Mouse (Mus musculus): ENCODE results near the gene Dmd.

Dmd gene

DNA sequence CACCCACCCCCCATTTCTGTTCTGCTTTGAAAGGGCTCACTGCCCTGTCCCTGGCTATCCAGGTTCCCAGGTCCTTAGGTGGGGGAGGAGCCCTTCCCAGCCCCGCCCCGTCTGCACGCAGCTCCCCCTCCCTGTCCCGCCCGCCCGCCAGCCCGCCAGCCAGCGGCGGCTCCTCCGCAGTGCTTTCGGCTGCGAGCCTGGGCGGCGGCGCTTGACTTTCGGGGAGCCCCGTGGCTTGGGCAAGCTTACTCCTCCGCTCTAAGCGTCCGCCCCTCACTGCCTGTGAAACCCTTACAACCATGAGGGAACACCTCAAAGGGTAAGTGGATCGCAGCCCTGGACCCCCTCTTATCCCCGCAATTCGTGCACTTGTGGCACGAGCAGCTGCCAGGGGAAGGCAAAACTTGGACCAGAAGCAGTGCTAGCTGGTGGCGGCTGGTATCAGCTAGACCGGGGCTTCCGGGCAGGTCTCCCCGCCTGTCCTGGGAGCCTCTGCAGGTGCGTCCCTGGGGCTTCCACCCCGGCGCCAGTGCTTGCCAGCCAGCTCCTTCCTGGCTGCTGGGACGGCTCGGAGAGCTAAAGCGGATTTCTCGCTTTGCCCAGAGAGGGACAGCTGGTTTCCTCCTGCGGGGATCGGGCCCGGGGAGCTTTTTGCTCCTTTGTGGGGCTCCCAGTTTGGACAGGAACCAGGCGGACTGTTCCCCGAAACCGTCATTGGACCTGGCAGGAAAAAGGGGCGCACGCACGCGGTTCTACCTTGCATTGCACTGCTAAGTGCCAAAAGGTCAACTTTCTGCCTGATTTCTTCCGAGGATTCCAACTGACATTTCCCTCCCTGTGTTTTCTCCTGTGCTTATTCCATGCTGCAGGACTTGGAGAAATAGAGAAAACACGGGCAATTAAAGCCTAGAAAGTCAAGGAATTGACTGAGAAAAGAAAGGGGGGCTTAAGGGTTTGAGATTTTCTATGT, 2099.8 kb downstream of the Dmd start:
- peak in 1 of 2 experiments; percentile 24 for DNase-seq (ENCODE audit: low spot score in 2 of 2)

DNA sequence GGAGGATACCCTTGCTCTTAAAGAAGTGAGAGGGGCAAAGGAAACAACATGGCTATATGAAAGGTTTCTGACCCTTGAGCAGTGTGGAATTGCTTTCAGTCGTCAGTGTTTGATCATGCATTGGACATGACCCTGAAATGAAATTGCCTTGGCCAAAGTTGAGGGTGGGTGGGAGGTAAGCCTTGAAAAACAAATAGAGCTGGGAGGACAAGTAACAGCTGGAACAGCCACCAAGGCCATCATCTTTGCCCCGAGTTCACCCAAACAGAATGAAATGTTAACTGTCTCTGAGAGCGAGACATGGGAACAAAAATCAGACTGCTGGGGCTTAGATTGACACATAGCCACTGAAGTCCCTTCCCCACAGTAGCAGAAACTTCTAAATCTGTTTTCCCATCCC, 2100.9 kb downstream of the Dmd start:
- DNase-seq (ENCODE audit: low spot score in 2 of 2), result no peak

DNA sequence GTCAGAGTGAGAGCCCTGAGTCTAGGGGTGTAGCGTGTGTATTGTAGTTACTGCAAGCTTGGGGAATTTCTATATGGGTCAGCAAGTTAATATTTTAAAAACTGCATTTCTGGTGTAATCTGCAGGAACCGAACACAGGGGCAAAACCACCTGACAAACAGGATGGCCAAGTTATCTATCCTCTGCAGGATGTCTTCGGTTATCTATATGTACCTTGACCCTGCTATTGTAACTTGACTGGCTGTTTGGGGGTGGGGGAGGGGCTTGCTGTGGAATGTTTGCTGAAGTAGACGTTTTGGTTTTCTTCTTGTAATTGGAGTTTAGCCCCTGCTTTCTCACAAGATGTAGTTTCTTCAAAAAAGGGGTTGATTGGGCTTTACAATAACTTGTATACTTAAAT, 2124.9 kb downstream of the Dmd start:
- no peak for DNase-seq (ENCODE audit: low spot score in 2 of 2)

GRCm38 (mm10) chrX:85076845-85077244, 2128.2 kb downstream of the Dmd start:
- no peak for DNase-seq (ENCODE audit: low spot score in 2 of 2)

GRCm38 (mm10) chrX:85077605-85078004, 2128.9 kb downstream of the Dmd start:
- no peak for DNase-seq (ENCODE audit: low spot score in 2 of 2)

GRCm38 (mm10) chrX:85079174-85079573, 2130.5 kb downstream of the Dmd start:
- no peak for DNase-seq (ENCODE audit: low spot score in 2 of 2)

GRCm38 (mm10) chrX:85084237-85085153, 2135.8 kb downstream of the Dmd start:
- peak in 1 of 2 experiments; percentile 10 for DNase-seq (ENCODE audit: low spot score in 2 of 2)

- no peak for DNase-seq (ENCODE audit: low spot score in 2 of 2)
Observed at GRCm38 (mm10) chrX:85089506-85089905, 2140.8 kb downstream of the Dmd start.

- no peak for DNase-seq (ENCODE audit: low spot score in 2 of 2)
Observed at GRCm38 (mm10) chrX:85093354-85093753, 2144.7 kb downstream of the Dmd start.

- no peak for DNase-seq (ENCODE audit: low spot score in 2 of 2)
Observed at GRCm38 (mm10) chrX:85098691-85099090, 2150.0 kb downstream of the Dmd start.

GRCm38 (mm10) chrX:85112418-85112817, 2163.7 kb downstream of the Dmd start:
- no peak for DNase-seq (ENCODE audit: low spot score in 2 of 2)

DNA sequence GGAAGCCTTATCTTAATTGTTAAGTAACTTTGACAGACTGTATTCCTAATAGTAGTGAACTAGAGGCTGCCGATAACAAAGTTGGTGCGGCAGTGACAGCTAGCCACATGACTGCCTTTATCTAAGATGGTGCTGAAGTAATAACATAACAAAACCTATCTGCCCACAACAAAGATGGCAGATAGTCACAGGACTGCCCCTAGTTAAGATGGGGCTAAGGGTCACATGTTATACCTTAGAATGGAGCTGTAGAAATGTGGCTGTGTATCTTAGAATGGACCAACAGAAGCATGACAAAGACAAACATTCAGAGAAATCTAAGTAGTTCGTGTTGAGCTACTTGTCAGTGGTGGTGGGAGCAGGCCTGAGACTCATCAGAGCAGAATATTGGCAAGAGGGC, 2184.0 kb downstream of the Dmd start:
- DNase-seq (ENCODE audit: low spot score in 2 of 2), result no peak

GRCm38 (mm10) chrX:85137293-85137692, 2188.6 kb downstream of the Dmd start:
- no peak for DNase-seq (ENCODE audit: low spot score in 2 of 2)

- DNase-seq (ENCODE audit: low spot score in 2 of 2), result no peak
Observed at GRCm38 (mm10) chrX:85171264-85171663, 2222.6 kb downstream of the Dmd start.

DNA sequence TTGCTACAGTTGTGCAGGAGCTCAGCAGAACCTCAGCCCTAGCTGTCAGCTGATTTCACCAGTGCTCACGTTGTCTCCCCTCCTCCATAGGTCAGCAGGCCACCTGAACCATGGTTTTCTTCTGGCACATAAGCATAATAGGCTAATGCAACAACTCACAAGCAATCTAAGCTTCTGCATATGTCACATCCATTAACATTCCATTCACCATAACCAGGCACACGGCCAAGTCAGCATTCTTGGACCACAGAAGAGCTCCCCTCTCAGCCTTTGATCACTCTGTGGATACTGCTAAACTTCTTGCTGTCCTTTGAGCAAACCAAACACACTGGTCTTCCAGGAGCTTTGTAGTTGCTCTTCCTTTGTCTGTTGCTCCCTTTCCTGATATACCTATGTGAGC, 2238.9 kb downstream of the Dmd start:
- no peak for DNase-seq (ENCODE audit: low spot score in 2 of 2)

GRCm38 (mm10) chrX:85193856-85194255, 2245.2 kb downstream of the Dmd start:
- no peak for DNase-seq (ENCODE audit: low spot score in 2 of 2)

- DNase-seq (ENCODE audit: low spot score in 2 of 2), result no peak
Observed at GRCm38 (mm10) chrX:85197688-85198087, 2249.0 kb downstream of the Dmd start.

- DNase-seq (ENCODE audit: low spot score in 2 of 2), result no peak
Observed at GRCm38 (mm10) chrX:85199398-85199797, 2250.7 kb downstream of the Dmd start.

DNA sequence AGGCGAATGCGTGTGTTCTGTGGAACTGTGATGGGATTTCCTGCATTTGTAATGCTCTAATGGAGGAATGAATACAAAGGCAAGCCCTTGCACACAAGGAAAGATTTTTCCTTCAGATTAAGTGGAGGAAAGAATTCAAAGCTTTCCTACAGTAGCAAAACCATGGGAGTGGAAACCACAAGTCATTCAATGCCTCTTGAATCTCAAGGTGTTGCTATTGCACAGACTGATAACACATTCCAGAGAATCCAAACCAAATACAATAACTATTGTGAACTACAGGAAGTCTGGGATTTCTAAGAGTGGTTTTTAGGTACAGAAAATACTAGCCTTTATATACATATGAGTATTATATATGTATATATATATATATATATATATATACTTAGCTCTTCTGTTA, 2258.3 kb downstream of the Dmd start:
- no peak for DNase-seq (ENCODE audit: low spot score in 2 of 2)

GRCm38 (mm10) chrX:85226883-85227282, 2278.2 kb downstream of the Dmd start:
- DNase-seq (ENCODE audit: low spot score in 2 of 2), result no peak

DNA sequence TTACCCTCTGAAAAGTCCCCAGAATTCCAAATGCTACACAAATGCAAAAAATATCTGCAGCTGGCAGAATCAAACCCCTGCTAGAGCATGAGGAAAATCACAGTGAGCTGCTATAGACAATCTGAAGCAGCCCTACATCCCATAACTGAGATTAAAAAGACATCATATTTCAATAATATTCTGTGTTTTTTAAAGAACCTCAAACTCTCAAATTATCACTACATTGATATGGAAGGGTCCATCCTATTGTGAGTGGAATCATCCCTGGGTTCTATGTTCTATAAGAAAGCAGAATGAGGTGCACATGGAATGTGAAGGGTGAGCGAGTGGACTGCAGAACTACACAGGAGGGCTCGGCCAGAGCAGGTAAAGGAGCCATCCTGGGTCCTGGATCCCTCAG, 2300.7 kb downstream of the Dmd start, which contains the start of gene Fthl17a:
Fthl17a (plus strand) TSS at position 301 of the 400 bp plus-strand sequence.
- DNase-seq (ENCODE audit: low spot score in 2 of 2), result no peak

Measured in left cerebral cortex, adult 9 months (tissue).